ENCODE assay signal across 16 mouse cellular contexts in the genomic region with DNA sequence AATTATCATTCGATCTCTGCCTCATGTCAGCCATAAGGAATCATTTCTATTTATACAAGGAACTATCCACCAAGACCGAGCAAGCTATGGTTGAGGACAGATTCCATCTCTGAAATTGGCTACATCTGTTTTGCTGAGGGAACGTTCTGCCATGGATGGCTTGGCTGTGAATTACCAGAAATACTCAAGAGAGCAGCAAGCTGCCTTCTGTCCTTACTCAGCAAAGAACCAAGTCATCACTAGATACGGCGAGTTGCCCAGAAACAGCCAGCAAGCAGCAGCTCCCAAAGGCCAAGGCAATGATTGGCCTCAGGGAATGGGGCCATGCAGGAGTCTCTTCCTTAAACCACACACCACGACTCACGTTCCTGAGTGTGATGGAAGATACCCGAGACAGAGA.
DNase-seq lines count a peak whose midpoint lies in the region; ATAC-seq and TF ChIP-seq lines count a peak whose summit lies in the region.
"Had no signal": no experiment of that assay in that cellular context is flagged by ENCODE, and none has a peak within 500 bp of the region (broad histone marks: within the 10 kb centered on the region; RNA-seq: fewer than 3 reads in every experiment).

No protein-coding gene starts in this region.

- no peak overlapping the region for H3K27ac ChIP-seq in cerebellum, adult 2 months (ENCODE audit: insufficient read depth, low read length)
- no peak overlapping the region for H3K27ac ChIP-seq in heart, embryonic 12.5 days (ENCODE audit: poor library complexity, severe bottlenecking)
- H3K27ac ChIP-seq: hindbrain, embryonic 15.5 days; liver, embryonic 14.5 days; stomach, embryonic 15.5 days had no signal

- H3K36me3 ChIP-seq in heart, embryonic 12.5 days, result no peaks in the 10 kb centered on the region
- H3K36me3 ChIP-seq: hindbrain, embryonic 15.5 days; stomach, embryonic 15.5 days had no signal

- no peak for TF ChIP-seq POLR2A in cerebellum, adult 2 months (IDR thresholded peaks at IDR 0.05; ENCODE audit: borderline replicate concordance, insufficient read depth, low read length)

- no peak overlapping the region for H3K4me3 ChIP-seq in cerebellum, adult 2 months (replicated peaks; ENCODE audit: insufficient read depth, low read depth, low read length)
- no peak overlapping the region for H3K4me3 ChIP-seq in heart, embryonic 12.5 days
- H3K4me3 ChIP-seq: hindbrain, embryonic 15.5 days; myocyte; stomach, embryonic 15.5 days had no signal

- H3K27me3 ChIP-seq in cerebellum, adult 2 months (ENCODE audit: control insufficient read depth, insufficient read depth, low read length), result no peaks in the 10 kb centered on the region
- H3K27me3 ChIP-seq in heart, embryonic 12.5 days (replicated peaks), result no peaks in the 10 kb centered on the region
- H3K27me3 ChIP-seq: hindbrain, embryonic 15.5 days; stomach, embryonic 15.5 days had no signal

- peaks cover 11% of the 10 kb centered on the region; the same call in 1 of the 2 replicates for H3K4me1 ChIP-seq in cerebellum, adult 2 months (ENCODE audit: control insufficient read depth, insufficient read depth, low read length)
- H3K4me1 ChIP-seq in heart, embryonic 12.5 days (replicated peaks), result no peaks in the 10 kb centered on the region
- H3K4me1 ChIP-seq: stomach, embryonic 15.5 days had no signal

- peak; percentile 36 to 55 for DNase-seq in cerebellum, adult 2 months
- no peak for DNase-seq in cerebellum, postnatal 4 days (ENCODE audit: low spot score in 2 of 2)
- peak; percentile 34 to 52 for DNase-seq in heart, adult 18-20 months
- peak; percentile 22 for DNase-seq in right cerebral cortex, postnatal 25 days
- no peak for DNase-seq in right cerebral cortex, postnatal 4 days
- no peak for DNase-seq in ovary, postnatal 14 days (ENCODE audit: low spot score)
- no peak for DNase-seq in urinary bladder, postnatal 10 days (ENCODE audit: low spot score)
- DNase-seq: adrenal gland, postnatal 10 days; kidney, adult 18-20 months; lung, postnatal 10 days; thymus, postnatal 14 days had no signal

- H3K9ac ChIP-seq in heart, embryonic 12.5 days, result no peak overlapping the region
- H3K9ac ChIP-seq: hindbrain, embryonic 15.5 days; liver, embryonic 14.5 days; stomach, embryonic 15.5 days had no signal

- no peaks in the 10 kb centered on the region for H3K9me3 ChIP-seq in heart, embryonic 12.5 days (replicated peaks)
- H3K9me3 ChIP-seq: hindbrain, embryonic 15.5 days; stomach, embryonic 15.5 days had no signal

- TF ChIP-seq CTCF in cerebellum, adult 2 months (IDR thresholded peaks at IDR 0.05; ENCODE audit: borderline replicate concordance, insufficient read depth, low read depth, low read length), result no peak

- 46% methylated on average over 8 of the region's 8 CpGs for WGBS in cerebellum, adult 2 months
- WGBS in heart, embryonic 12.5 days, result 81% methylated on average over 8 of the region's 8 CpGs

- no peak for ATAC-seq in heart, embryonic 12.5 days (ENCODE audit: insufficient number of reproducible peaks, low FRiP score)

- no peak overlapping the region for H3K4me2 ChIP-seq in heart, embryonic 12.5 days
- H3K4me2 ChIP-seq: hindbrain, embryonic 15.5 days; stomach, embryonic 15.5 days had no signal

Comparison
In these comparisons a context has a peak if more than half of its experiments do, and no peak if none do; other contexts are left out.
1. DNase-seq: peak in cerebellum, adult 2 months (2 of 2), heart, adult 18-20 months (2 of 2) and right cerebral cortex, postnatal 25 days (single experiment); none in cerebellum, postnatal 4 days (0 of 2), right cerebral cortex, postnatal 4 days (single experiment), ovary, postnatal 14 days (single experiment) and urinary bladder, postnatal 10 days (single experiment).